ENCODE assay signal across 14 mouse cellular contexts in genomic region chr6:88041221-88041620, GRCm38 (mm10). TPM values are rescaled to one million over a fixed set of nuclear protein-coding genes. Genes with fewer than 3 reads are reported as not detected.
DNase-seq lines count a peak whose midpoint lies in the region; ATAC-seq and TF ChIP-seq lines count a peak whose summit lies in the region.
"Had no signal": no experiment of that assay in that cellular context is flagged by ENCODE, and none has a peak within 500 bp of the region (broad histone marks: within the 10 kb centered on the region; RNA-seq: fewer than 3 reads in every experiment).

No protein-coding gene starts in this region.

- no peak for TF ChIP-seq CTCF in liver, adult 2 months (IDR thresholded peaks at IDR 0.05; ENCODE audit: low read depth, low read length)

- no peaks in the 10 kb centered on the region for H3K27me3 ChIP-seq in liver, adult 2 months (ENCODE audit: control insufficient read depth, insufficient read depth, low read length)
- no peaks in the 10 kb centered on the region for H3K27me3 ChIP-seq in heart, embryonic 13.5 days (replicated peaks)
- no peaks in the 10 kb centered on the region for H3K27me3 ChIP-seq in stomach, embryonic 16.5 days (ENCODE audit: control insufficient read depth, insufficient read depth, low read length)
- H3K27me3 ChIP-seq: hindbrain, embryonic 12.5 days; kidney, embryonic 15.5 days; liver, embryonic 15.5 days; neural tube, embryonic 12.5 days had no signal

- H3K27ac ChIP-seq in liver, adult 2 months (replicated peaks; ENCODE audit: insufficient read depth, low read depth, low read length) = no peak overlapping the region
- H3K27ac ChIP-seq in heart, embryonic 13.5 days (replicated peaks) = peak overlapping the region; percentile 86
- H3K27ac ChIP-seq in stomach, embryonic 16.5 days (ENCODE audit: low read length) = peak overlapping the region; percentile 67
- H3K27ac ChIP-seq: hindbrain, embryonic 12.5 days; kidney, embryonic 15.5 days; liver, embryonic 15.5 days; neural tube, embryonic 12.5 days had no signal

- peaks cover 3% of the 10 kb centered on the region; the same call in 1 of the 2 replicates for H3K36me3 ChIP-seq in liver, adult 2 months (ENCODE audit: control insufficient read depth, insufficient read depth, low read length)
- H3K36me3 ChIP-seq in heart, embryonic 13.5 days = peaks cover 23% of the 10 kb centered on the region
- no peaks in the 10 kb centered on the region for H3K36me3 ChIP-seq in stomach, embryonic 16.5 days (ENCODE audit: control insufficient read depth, insufficient read depth, low read length)

- 29% methylated on average over 4 of the region's 4 CpGs for WGBS in liver, adult 2 months
- 32% methylated on average over 4 of the region's 4 CpGs for WGBS in heart, embryonic 13.5 days
- 48% methylated on average over 4 of the region's 4 CpGs for WGBS in stomach, embryonic 16.5 days

- no peak for ATAC-seq in heart, embryonic 13.5 days (ENCODE audit: extremely low read depth, insufficient number of reproducible peaks, low FRiP score, low TSS enrichment)
- no peak for ATAC-seq in stomach, embryonic 16.5 days (ENCODE audit: insufficient read depth, low FRiP score)

- peaks cover 48% of the 10 kb centered on the region; the same call in 1 of the 2 replicates for H3K79me2 ChIP-seq in liver, adult 2 months (ENCODE audit: control insufficient read depth, insufficient read depth, low read length)

- H3K4me1 ChIP-seq in liver, adult 2 months (ENCODE audit: control insufficient read depth, insufficient read depth, low read length) = peaks cover 43% of the 10 kb centered on the region
- H3K4me1 ChIP-seq in heart, embryonic 13.5 days = peaks cover 51% of the 10 kb centered on the region
- H3K4me1 ChIP-seq in stomach, embryonic 16.5 days (ENCODE audit: control insufficient read depth, insufficient read depth, low read length) = peaks cover 21% of the 10 kb centered on the region

- H3K4me2 ChIP-seq in heart, embryonic 13.5 days = peak overlapping the region; percentile 95
- no peak overlapping the region for H3K4me2 ChIP-seq in stomach, embryonic 16.5 days (ENCODE audit: low read depth, low read length)
- H3K4me2 ChIP-seq: hindbrain, embryonic 12.5 days; kidney, embryonic 15.5 days; liver, embryonic 15.5 days; neural tube, embryonic 12.5 days had no signal

- TF ChIP-seq POLR2A in liver, adult 2 months (IDR thresholded peaks at IDR 0.05; ENCODE audit: extremely low read depth, insufficient read depth, low read length) = no peak

- peak; percentile 42 for DNase-seq in cerebellum, adult 9-10 months
- DNase-seq in cerebellum, adult 11 months = no peak
- DNase-seq in liver, adult 2 months (ENCODE audit: extremely low read depth, low read depth, low spot score) = no peak
- DNase-seq in liver = no peak
- DNase-seq in kidney, postnatal 10 days = no peak
- no peak for DNase-seq in kidney, postnatal 4 days
- DNase-seq: thymus, adult 2 months had no signal

- H3K9me3 ChIP-seq in heart, embryonic 13.5 days = no peaks in the 10 kb centered on the region
- H3K9me3 ChIP-seq in stomach, embryonic 16.5 days (replicated peaks; ENCODE audit: control insufficient read depth, low read length) = no peaks in the 10 kb centered on the region
- H3K9me3 ChIP-seq: G1E; hindbrain, embryonic 12.5 days; kidney, embryonic 15.5 days; liver, embryonic 15.5 days; neural tube, embryonic 12.5 days had no signal

- 0 out of 2 replicates have a peak overlapping the region, but pooled peaks have one; percentile 15 for H3K9ac ChIP-seq in liver, adult 2 months (ENCODE audit: low read depth, low read length)
- peak overlapping the region; percentile 60 for H3K9ac ChIP-seq in heart, embryonic 13.5 days
- no peak overlapping the region for H3K9ac ChIP-seq in stomach, embryonic 16.5 days (ENCODE audit: low read length)
- H3K9ac ChIP-seq: hindbrain, embryonic 12.5 days; kidney, embryonic 15.5 days; liver, embryonic 15.5 days; neural tube, embryonic 12.5 days had no signal

- H3K4me3 ChIP-seq in liver, adult 2 months (ENCODE audit: insufficient read depth, low read depth, low read length) = no peak overlapping the region
- H3K4me3 ChIP-seq in heart, embryonic 13.5 days = peak overlapping the region; percentile 8; the same call in 1 of the 2 replicates
- no peak overlapping the region for H3K4me3 ChIP-seq in stomach, embryonic 16.5 days (replicated peaks; ENCODE audit: low read length)
- H3K4me3 ChIP-seq: hindbrain, embryonic 12.5 days; kidney, embryonic 15.5 days; liver, embryonic 15.5 days; neural tube, embryonic 12.5 days had no signal

RNA-seq across cellular contexts. Expression of gene Rab7, which starts 3.8 kb away (rescaled TPM):
- 69.7 and 80.9 TPM in 2 replicates for total RNA-seq in liver, adult 2 months (2014; rRNA removed)
- 134 and 145 TPM in 2 replicates for polyA plus RNA-seq in liver, adult 2 months (2012; rRNA removed)
- polyA plus RNA-seq in heart, embryonic 13.5 days (2015; fragmentation: Nextera tagmentation; extraction: Ambion mirVana) = 195 and 206 TPM in 2 replicates
- polyA plus RNA-seq in stomach, embryonic 16.5 days (2015; fragmentation: Nextera tagmentation; extraction: Ambion mirVana) = 246 and 267 TPM in 2 replicates

RNA-seq across cellular contexts. Expression of gene Rpn1, which starts 43.1 kb away (rescaled TPM):
- 124 and 153 TPM in 2 replicates for total RNA-seq in liver, adult 2 months (2014; rRNA removed)
- polyA plus RNA-seq in liver, adult 2 months (2012; rRNA removed) = 121 and 149 TPM in 2 replicates
- polyA plus RNA-seq in heart, embryonic 13.5 days (2015; fragmentation: Nextera tagmentation; extraction: Ambion mirVana) = 207 and 217 TPM in 2 replicates
- polyA plus RNA-seq in stomach, embryonic 16.5 days (2015; fragmentation: Nextera tagmentation; extraction: Ambion mirVana) = 468 and 478 TPM in 2 replicates

RNA-seq across cellular contexts. Expression of gene H1fx, which starts 59.8 kb away (rescaled TPM):
- 0.13 TPM in 1 of 2 replicates, not detected in the other for total RNA-seq in liver, adult 2 months (2014; rRNA removed)
- polyA plus RNA-seq in liver, adult 2 months (2012; rRNA removed) = 0.11 and 0.52 TPM in 2 replicates
- 7.5 and 7.9 TPM in 2 replicates for polyA plus RNA-seq in heart, embryonic 13.5 days (2015; fragmentation: Nextera tagmentation; extraction: Ambion mirVana)
- polyA plus RNA-seq in stomach, embryonic 16.5 days (2015; fragmentation: Nextera tagmentation; extraction: Ambion mirVana) = 4.0 and 7.1 TPM in 2 replicates
- total RNA-seq: G1E had no signal
- polyA plus RNA-seq: G1E had no signal
